Mouse (Mus musculus): ENCODE results near the gene Kdm5b.
"Not testable (repeated sequence)": the region's sequence is repeated elsewhere in the genome, so short reads cannot be mapped to it uniquely, and the experiment has no call there.

Gene Kdm5b

GRCm38 (mm10) chr1:134559976-134560375 lies at the start of gene Kdm5b:
Gene Kdm5b, plus strand, starts transcription at chr1:134560171.
- DNase-seq (ENCODE audit: low spot score) = peak; percentile 92

DNA sequence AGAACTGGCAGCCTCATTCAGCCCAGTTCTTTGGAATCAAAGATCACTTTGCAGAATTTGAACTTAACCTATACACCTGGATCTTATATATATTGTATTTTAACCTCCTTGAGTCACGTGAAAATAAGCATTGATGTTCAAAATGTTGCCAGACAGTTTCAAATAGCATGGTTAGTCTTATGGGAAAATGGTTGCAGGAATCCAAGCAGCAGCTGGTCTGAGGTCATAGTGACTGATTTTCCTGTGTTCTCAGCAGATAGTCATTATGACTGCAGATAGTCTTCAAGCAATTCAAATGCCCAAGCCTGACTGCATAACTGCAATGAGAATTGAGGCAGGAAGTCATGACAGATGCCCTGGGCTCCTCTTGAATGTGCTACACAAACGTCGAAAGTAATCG lies 47.8 kb upstream of the Kdm5b start:
- DNase-seq (ENCODE audit: low spot score) = no peak

GRCm38 (mm10) chr1:134512584-134512983 lies 47.4 kb upstream of the Kdm5b start:
- DNase-seq (ENCODE audit: low spot score) = no peak

DNA sequence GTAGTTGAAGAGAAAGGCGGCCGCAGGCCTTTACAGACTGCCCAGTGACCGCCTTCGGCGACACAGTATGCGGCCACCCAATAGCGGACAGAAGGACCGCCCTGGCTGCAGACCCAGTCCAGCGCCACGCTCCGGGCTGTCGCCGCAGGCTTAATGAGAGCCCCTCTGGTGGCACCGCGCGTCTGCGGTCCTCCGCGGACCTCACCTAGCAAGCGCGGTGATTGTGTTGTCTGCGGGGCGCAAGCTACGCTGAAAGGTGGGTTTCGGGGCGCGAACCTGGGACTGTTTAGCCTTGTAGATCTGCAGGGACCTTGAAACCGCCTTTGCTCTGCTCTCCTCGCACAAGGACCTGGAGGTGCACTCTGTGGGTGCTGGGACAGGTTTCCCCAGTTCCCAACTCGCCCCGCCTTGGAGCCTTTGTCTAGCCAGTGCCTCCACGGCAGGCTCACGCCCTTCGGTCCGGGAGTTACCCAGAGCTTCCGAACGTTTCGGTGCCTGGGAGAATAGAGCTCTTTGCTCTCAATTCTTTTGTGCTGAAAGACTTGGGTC lies 46.6 kb upstream of the Kdm5b start:
- DNase-seq (ENCODE audit: low spot score) = peak; percentile 42

- no peak for DNase-seq (ENCODE audit: low spot score)
Measured at GRCm38 (mm10) chr1:134513876-134514590, 45.9 kb upstream of the Kdm5b start.

- DNase-seq (ENCODE audit: low spot score) = no peak
Measured at GRCm38 (mm10) chr1:134515891-134516290, 44.1 kb upstream of the Kdm5b start.

GRCm38 (mm10) chr1:134516491-134517198 lies 43.3 kb upstream of the Kdm5b start:
- no peak for DNase-seq (ENCODE audit: low spot score)

DNA sequence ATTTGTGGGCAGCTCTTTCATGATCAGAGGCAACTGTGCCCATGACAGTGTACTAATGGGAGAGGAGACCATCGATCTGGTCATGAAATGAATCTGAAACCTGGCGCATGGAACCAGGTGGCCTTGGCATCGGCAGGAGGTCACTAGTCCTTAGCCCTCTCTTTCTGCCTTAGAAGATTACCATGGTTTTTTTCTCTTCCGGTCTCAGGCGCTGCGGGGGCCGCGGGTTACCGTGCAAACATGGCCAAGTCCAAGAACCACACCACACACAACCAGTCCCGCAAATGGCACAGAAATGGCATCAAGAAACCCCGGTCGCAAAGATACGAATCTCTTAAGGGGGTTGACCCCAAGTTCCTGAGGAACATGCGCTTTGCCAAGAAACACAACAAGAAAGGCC lies 42.1 kb upstream of the Kdm5b start:
- not testable (repeated sequence) for DNase-seq (ENCODE audit: low spot score)

GRCm38 (mm10) chr1:134518677-134519076 lies 41.3 kb upstream of the Kdm5b start:
- peak; percentile 70 for DNase-seq (ENCODE audit: low spot score)

DNA sequence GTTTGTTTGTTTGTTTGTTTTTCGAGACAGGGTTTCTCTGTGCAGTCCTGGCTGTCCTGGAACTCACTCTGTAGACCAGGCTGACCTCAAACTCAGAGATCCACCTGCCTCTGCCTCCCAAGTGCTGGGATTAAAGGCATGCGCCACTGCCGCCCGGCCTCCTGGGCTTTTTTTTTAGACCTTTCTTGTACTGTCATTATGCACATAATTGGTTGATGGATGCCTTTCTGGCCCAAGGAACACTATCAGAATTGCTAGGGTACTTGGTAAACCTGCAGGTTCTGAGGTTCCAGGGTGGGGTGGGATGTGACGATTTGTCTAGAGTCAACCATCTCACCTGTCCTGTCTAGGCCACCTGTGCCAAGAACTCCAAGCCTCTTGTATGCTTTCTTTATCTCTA lies 40.8 kb upstream of the Kdm5b start:
- DNase-seq (ENCODE audit: low spot score) = not testable (repeated sequence)

DNA sequence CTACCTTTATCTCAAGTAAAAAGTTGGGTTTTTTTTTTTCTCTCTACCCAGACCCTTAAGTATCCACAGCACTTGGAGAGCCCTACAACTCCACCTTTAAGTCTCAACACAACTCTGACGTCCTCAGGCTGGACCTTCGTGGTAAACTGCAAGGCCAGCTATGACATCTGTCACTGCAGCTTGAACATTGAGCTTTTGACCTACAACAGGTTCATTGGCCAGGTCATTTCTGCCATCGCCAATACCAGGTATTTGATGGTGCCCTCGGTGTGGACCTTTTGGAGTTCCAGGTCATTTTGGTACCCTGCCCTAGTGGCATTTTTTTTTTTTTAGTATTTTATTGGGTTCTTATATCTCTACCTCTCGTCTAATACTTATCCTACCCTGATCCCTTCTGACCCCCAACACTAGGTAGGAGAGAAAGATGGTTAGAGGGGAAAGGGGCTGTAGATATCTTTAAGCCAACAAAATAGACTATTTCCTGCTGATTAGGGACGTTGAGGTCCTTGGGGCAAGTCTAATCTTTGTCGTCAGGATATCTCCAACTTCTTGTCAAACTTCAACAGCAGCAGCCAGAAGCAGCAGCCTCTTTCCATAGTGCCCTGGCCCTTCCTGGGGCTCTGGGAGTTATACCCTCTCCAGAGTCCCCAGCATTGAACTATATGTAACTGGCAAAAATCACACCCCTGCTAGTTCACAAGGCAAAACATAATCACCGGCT lies 39.8 kb upstream of the Kdm5b start:
- DNase-seq (ENCODE audit: low spot score) = no peak

- no peak for DNase-seq (ENCODE audit: low spot score)
Measured at GRCm38 (mm10) chr1:134521163-134521562, 38.8 kb upstream of the Kdm5b start.

DNA sequence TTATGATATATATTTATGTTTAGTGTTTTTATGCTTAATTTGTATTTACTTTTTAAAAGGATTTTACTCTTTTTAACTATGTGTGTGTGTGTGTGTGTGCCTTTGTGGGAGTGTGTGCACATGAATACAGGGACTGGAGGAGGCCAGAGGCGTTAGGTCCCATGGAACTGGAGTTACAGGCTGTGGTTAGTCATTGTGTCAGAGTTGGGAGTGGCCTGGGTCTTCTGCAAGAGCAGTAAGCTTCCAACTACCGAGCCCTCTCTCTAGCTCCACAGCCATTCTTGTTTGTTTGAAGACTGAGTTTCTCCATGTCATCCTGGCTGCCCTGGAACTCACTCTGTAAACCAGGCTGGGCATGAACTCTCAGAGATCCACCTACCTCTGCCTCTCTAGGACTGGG lies 37.6 kb upstream of the Kdm5b start:
- DNase-seq (ENCODE audit: low spot score) = no peak

GRCm38 (mm10) chr1:134524424-134524823 lies 35.5 kb upstream of the Kdm5b start:
- no peak for DNase-seq (ENCODE audit: low spot score)

DNA sequence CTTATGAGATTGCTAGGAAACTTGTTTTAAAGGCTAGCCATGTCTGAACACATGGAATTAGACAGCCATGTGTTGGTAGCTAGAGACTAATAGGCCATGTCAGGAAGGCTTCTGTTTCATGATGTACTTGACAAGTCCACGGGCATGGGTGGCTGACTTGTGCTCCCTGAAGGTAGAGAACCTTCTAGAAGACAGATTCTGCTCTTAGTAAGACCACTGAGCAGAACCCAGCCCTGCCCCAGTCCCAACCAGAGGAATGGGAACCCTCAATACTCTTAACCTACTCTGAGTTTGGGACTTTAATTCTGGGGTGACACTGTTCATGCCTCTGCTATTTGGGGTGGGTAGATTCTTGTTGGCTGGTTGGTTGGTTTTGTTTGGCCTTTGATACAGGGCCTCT lies 35.0 kb upstream of the Kdm5b start:
- DNase-seq (ENCODE audit: low spot score) = no peak

DNA sequence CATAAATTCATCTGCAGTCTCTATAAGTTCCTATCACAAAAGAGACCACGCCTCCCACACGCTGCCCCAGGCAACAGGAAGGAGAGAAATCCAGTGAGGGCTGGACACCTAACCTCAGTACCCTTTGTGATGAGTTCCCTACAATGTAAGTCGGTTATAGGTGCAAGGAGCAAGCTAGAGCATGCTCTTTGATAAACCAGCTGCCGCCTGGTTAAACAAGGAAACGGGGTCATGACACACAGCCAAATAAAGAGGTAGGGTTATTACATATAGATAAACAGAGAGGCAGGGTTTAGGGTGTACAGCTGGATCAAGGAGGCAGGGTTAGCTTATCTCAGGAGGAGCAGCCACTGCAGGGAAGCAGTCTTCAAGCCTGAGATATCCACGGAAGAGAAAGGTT lies 33.2 kb upstream of the Kdm5b start:
- no peak for DNase-seq (ENCODE audit: low spot score)

DNA sequence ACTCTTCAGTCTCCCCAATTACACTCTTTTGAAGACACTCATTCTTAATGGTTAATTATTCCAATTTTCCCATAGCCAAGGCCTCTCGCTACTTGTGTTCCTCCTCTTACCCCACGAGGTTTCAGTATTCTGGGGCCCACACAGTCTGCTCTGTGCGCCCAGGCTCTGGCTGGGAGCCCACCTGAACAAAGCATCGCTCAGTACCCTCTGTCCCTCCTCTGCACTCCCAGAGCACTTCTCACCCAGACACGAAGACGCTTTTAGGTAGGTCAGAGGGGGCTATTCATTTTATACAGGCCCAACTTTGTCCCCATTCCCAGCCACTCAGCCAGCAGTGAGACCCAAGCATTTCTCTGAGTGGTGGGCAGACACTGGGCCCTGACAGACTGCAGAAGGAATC lies 29.4 kb upstream of the Kdm5b start:
- DNase-seq (ENCODE audit: low spot score) = no peak

- DNase-seq (ENCODE audit: low spot score) = not testable (repeated sequence)
Measured at GRCm38 (mm10) chr1:134533710-134534109, 26.3 kb upstream of the Kdm5b start.

DNA sequence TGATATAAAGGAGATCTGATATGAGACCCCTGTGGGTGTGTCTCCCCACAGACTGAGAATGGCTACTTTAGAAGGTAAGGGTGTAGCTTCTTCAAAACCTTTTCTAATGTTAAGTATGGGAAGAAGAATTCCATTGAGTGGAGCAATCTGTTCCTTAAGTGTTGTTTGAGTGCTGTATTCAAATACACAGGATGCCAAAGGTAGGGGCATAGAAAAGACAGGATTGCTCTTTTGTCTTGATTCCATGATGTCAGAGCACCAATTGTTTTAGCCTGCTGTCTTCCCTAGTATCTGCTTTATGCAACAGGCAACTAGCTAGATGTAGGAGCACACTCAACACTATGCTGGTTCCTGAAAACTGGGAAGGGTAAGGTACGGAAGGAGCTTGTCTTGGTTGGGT lies 24.9 kb upstream of the Kdm5b start:
- no peak for DNase-seq (ENCODE audit: low spot score)

- no peak for DNase-seq (ENCODE audit: low spot score)
Measured at GRCm38 (mm10) chr1:134535513-134535912, 24.5 kb upstream of the Kdm5b start.

DNA sequence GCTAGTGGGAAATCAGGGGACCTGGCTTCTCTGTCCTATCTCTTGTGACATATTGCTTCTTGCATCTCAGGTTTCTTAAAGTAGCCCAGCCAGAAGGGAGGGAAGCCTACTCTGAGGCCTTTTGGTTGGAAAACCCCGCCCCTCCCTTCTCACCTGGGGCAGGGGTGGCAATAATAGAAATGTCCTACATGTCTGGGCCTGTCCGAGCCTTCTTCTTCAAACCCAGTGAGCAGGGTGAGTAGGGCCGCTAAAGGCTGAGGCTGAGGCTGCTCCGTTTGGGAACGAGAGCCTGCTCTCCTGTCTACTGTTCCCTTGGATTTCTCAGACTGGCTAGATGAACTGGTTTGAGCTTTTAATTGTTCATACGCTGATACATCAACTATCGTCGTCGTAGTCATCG lies 19.4 kb upstream of the Kdm5b start:
- DNase-seq (ENCODE audit: low spot score) = no peak

GRCm38 (mm10) chr1:134548231-134548630 lies 11.7 kb upstream of the Kdm5b start:
- DNase-seq (ENCODE audit: low spot score) = no peak

- no peak for DNase-seq (ENCODE audit: low spot score)
Measured at GRCm38 (mm10) chr1:134549632-134550132, 10.3 kb upstream of the Kdm5b start, which contains the start of gene Mgat4e. Gene Mgat4e, minus strand, starts transcription at chr1:134549682.

Data from ovary, postnatal 36 days (tissue).